Mouse (Mus musculus) heart, embryonic 13.5 days (tissue): Measurements from ENCODE around the gene Cat. TPM values are rescaled to one million over a fixed set of nuclear protein-coding genes. Genes with fewer than 3 reads are reported as not detected.

ENCODE experiments used
- ATAC-seq: fragments of 200-750 bp; cut with Nextera tagmentation; 2 replicates; pipeline ENCODE4 v1.8.0; 2017; ENCODE audit warnings: moderate TSS enrichment; ENCODE audit not compliant: insufficient number of reproducible peaks, low FRiP score, low TSS enrichment; ENCODE audit errors: extremely low read depth
- H3K27ac ChIP-seq: fragments of 300-500 bp; sonication (generic); replicated peaks from 2 replicates; pipeline ENCODE4 v1.5.1; 2015; ENCODE audit warnings: moderate library complexity, mild to moderate bottlenecking, inconsistent platforms
- H3K27me3 ChIP-seq: fragments of 300-500 bp; sonication (generic); replicated peaks from 2 replicates; pipeline ENCODE4 v1.6.1; 2015; ENCODE audit warnings: mild to moderate bottlenecking, inconsistent platforms
- H3K36me3 ChIP-seq: fragments of 300-500 bp; sonication (generic); 2 replicates; pipeline ENCODE4 v1.6.1; 2015; ENCODE audit warnings: mild to moderate bottlenecking, inconsistent platforms
- H3K4me1 ChIP-seq: fragments of 300-500 bp; sonication (generic); 2 replicates; pipeline ENCODE4 v1.6.1; 2015; ENCODE audit warnings: inconsistent platforms
- H3K4me2 ChIP-seq: fragments of 300-500 bp; sonication (generic); 2 replicates; pipeline ENCODE4 v1.6.1; 2015; ENCODE audit warnings: inconsistent platforms, mild to moderate bottlenecking, moderate library complexity
- H3K4me3 ChIP-seq: fragments of 300-500 bp; sonication (generic); 2 replicates; pipeline ENCODE4 v1.5.1; 2015; ENCODE audit warnings: moderate library complexity, mild to moderate bottlenecking, inconsistent platforms
- H3K9ac ChIP-seq: fragments of 300-500 bp; sonication (generic); 2 replicates; pipeline ENCODE4 v1.6.1; 2015; ENCODE audit warnings: inconsistent platforms, mild to moderate bottlenecking, moderate library complexity
- H3K9me3 ChIP-seq: fragments of 300-500 bp; sonication (generic); 2 replicates; pipeline ENCODE4 v1.6.1; 2016; ENCODE audit warnings: inconsistent platforms
- WGBS: fragments of 180-500 bp; shearing (Covaris S2); methylation state at CpG from one replicate; pipeline ENCODE4 v1.1.7; 2015; ENCODE audit warnings: mixed read lengths; 5-methylcytosine and 5-hydroxymethylcytosine counted together
- polyA plus RNA-seq: library from polyadenylated mRNA; unstranded; fragments of >200 nt; fragmentation: Nextera tagmentation; extraction: Ambion mirVana; gene quantifications from 2 replicates; pipeline ENCODE4 v1.2.1, GENCODE M21; 2015

The Cat gene
- polyA plus RNA-seq, 1 experiment from 2014 or later: 81.0 TPM

- Histone ChIP-seq H3K36me3 (no peaks in the 10 kb centered on the region), H3K9ac (no peak overlapping the region), H3K27ac (no peak overlapping the region), H3K9me3 (no peaks in the 10 kb centered on the region), H3K27me3 (no peaks in the 10 kb centered on the region), H3K4me2 (no peak overlapping the region), H3K4me3 (no peak overlapping the region), H3K4me1 (no peaks in the 10 kb centered on the region)
- WGBS: 76% methylated on average over 3 of the region's 3 CpGs
- no peak for ATAC-seq
These were observed 78.7 kb downstream of the Cat start for GRCm38 (mm10) chr2:103406239-103406638.

Other genes starting within 250 kb of the Cat start
- 0.09 and 0.14 TPM in 2 replicates for gene Ehf, start 181.9 kb downstream of the Cat start, polyA plus RNA-seq
- 0.17 TPM in 1 of 2 replicates, not detected in the other for gene Elf5, start 73.5 kb downstream of the Cat start, polyA plus RNA-seq
- gene Abtb2, start 81.2 kb upstream of the Cat start, polyA plus RNA-seq: 17.4 and 18.4 TPM in 2 replicates